23 mouse cellular contexts compared by ENCODE assay signal in genomic region chr7:68061434-68061833, GRCm38 (mm10).
DNase-seq lines count a peak whose midpoint lies in the region; ATAC-seq and TF ChIP-seq lines count a peak whose summit lies in the region.
"Had no signal": no experiment of that assay in that cellular context is flagged by ENCODE, and none has a peak within 500 bp of the region (broad histone marks: within the 10 kb centered on the region; RNA-seq: fewer than 3 reads in every experiment).

No protein-coding gene starts in this region.

- H3K27me3 ChIP-seq in limb, embryonic 13.5 days, result no peaks in the 10 kb centered on the region
- no peaks in the 10 kb centered on the region for H3K27me3 ChIP-seq in limb, embryonic 10.5 days (ENCODE audit: low read depth, poor library complexity, severe bottlenecking)
- H3K27me3 ChIP-seq in testis, adult 2 months (ENCODE audit: control insufficient read depth, insufficient read depth, low read length), result no peaks in the 10 kb centered on the region
- H3K27me3 ChIP-seq in embryonic facial prominence, embryonic 15.5 days, result no peaks in the 10 kb centered on the region
- no peaks in the 10 kb centered on the region for H3K27me3 ChIP-seq in stomach, embryonic 14.5 days (ENCODE audit: control insufficient read depth, insufficient read depth, low read length)
- H3K27me3 ChIP-seq: heart, embryonic 15.5 days; midbrain, embryonic 13.5 days had no signal

- 70% methylated on average over 9 of the region's 9 CpGs for WGBS in limb, embryonic 13.5 days
- 85% methylated on average over 9 of the region's 9 CpGs for WGBS in limb, embryonic 10.5 days
- 56% methylated on average over 9 of the region's 9 CpGs for WGBS in embryonic facial prominence, embryonic 15.5 days
- WGBS in stomach, embryonic 14.5 days, result 62% methylated on average over 9 of the region's 9 CpGs

- H3K4me3 ChIP-seq in limb, embryonic 13.5 days, result no peak overlapping the region
- H3K4me3 ChIP-seq in limb, embryonic 10.5 days, result no peak overlapping the region
- H3K4me3 ChIP-seq in testis, adult 2 months (ENCODE audit: control insufficient read depth, low read depth, low read length), result no peak overlapping the region
- no peak overlapping the region for H3K4me3 ChIP-seq in embryonic facial prominence, embryonic 15.5 days (replicated peaks)
- H3K4me3 ChIP-seq in stomach, embryonic 14.5 days (ENCODE audit: low read depth, low read length), result no peak overlapping the region
- H3K4me3 ChIP-seq: erythroblast, embryonic 14.5 days; heart, embryonic 10.5 days; heart, embryonic 15.5 days; midbrain, embryonic 13.5 days had no signal

- H3K36me3 ChIP-seq in limb, embryonic 13.5 days, result no peaks in the 10 kb centered on the region
- peaks cover 10% of the 10 kb centered on the region for H3K36me3 ChIP-seq in limb, embryonic 10.5 days
- H3K36me3 ChIP-seq in testis, adult 2 months (ENCODE audit: control insufficient read depth, insufficient read depth, low read length), result no peaks in the 10 kb centered on the region
- no peaks in the 10 kb centered on the region for H3K36me3 ChIP-seq in embryonic facial prominence, embryonic 15.5 days
- H3K36me3 ChIP-seq in stomach, embryonic 14.5 days (ENCODE audit: control insufficient read depth, insufficient read depth, low read length), result no peaks in the 10 kb centered on the region
- H3K36me3 ChIP-seq: heart, embryonic 10.5 days; heart, embryonic 15.5 days; midbrain, embryonic 13.5 days had no signal

- peak overlapping the region; percentile 10; the same call in 1 of the 2 replicates for H3K27ac ChIP-seq in limb, embryonic 13.5 days
- no peak overlapping the region for H3K27ac ChIP-seq in limb, embryonic 10.5 days
- H3K27ac ChIP-seq in testis, adult 2 months (ENCODE audit: control insufficient read depth, insufficient read depth, low read depth, low read length), result no peak overlapping the region; the same call in 1 of the 2 replicates
- peak overlapping the region; percentile 77; the same call in 1 of the 2 replicates for H3K27ac ChIP-seq in embryonic facial prominence, embryonic 15.5 days (replicated peaks)
- peak overlapping the region; percentile 30; the same call in 1 of the 2 replicates for H3K27ac ChIP-seq in stomach, embryonic 14.5 days (ENCODE audit: low read length)
- H3K27ac ChIP-seq: heart, embryonic 10.5 days; heart, embryonic 15.5 days; macrophage; midbrain, embryonic 13.5 days had no signal

- no peak for TF ChIP-seq CTCF in testis, adult 2 months (IDR thresholded peaks at IDR 0.05; ENCODE audit: control insufficient read depth, insufficient read depth, insufficient replicate concordance, low read depth, low read length)

- H3K9ac ChIP-seq in limb, embryonic 13.5 days, result no peak overlapping the region
- H3K9ac ChIP-seq in embryonic facial prominence, embryonic 15.5 days, result no peak overlapping the region
- H3K9ac ChIP-seq in stomach, embryonic 14.5 days (replicated peaks; ENCODE audit: low read depth, low read length), result no peak overlapping the region
- H3K9ac ChIP-seq: heart, embryonic 15.5 days; midbrain, embryonic 13.5 days had no signal

- peak; percentile 25; the same call in 1 of the 2 replicates for TF ChIP-seq POLR2A in testis, adult 2 months (IDR thresholded peaks at IDR 0.05; ENCODE audit: control insufficient read depth, low read depth, low read length)

- H3K4me2 ChIP-seq in limb, embryonic 13.5 days (replicated peaks), result no peak overlapping the region
- H3K4me2 ChIP-seq in embryonic facial prominence, embryonic 15.5 days (replicated peaks), result 0 out of 2 replicates have a peak overlapping the region, but pooled peaks have one; percentile 2
- H3K4me2 ChIP-seq in stomach, embryonic 14.5 days (replicated peaks; ENCODE audit: low read depth, low read length), result no peak overlapping the region
- H3K4me2 ChIP-seq: heart, embryonic 15.5 days; liver, embryonic 11.5 days; midbrain, embryonic 13.5 days had no signal

- no peak for DNase-seq in limb, embryonic 10.5 days (ENCODE audit: low spot score)
- DNase-seq in testis, postnatal 14 days (ENCODE audit: low spot score), result no peak
- DNase-seq in adrenal gland, postnatal 10 days, result no peak
- DNase-seq: adrenal gland, postnatal 36 days; B cell, adult 2 months; cerebellum, adult 2 months; cerebellum, postnatal 25 days; gastrocnemius, postnatal 10 days; kidney, adult 9 months; kidney, postnatal 14 days; layer of hippocampus, adult 9-11 months had no signal

- peaks cover 70% of the 10 kb centered on the region for H3K4me1 ChIP-seq in limb, embryonic 13.5 days
- H3K4me1 ChIP-seq in limb, embryonic 10.5 days, result peaks cover 39% of the 10 kb centered on the region
- peaks cover 5% of the 10 kb centered on the region; the same call in 1 of the 2 replicates for H3K4me1 ChIP-seq in testis, adult 2 months (ENCODE audit: control insufficient read depth, insufficient read depth, low read length)
- H3K4me1 ChIP-seq in embryonic facial prominence, embryonic 15.5 days, result peaks cover 52% of the 10 kb centered on the region
- H3K4me1 ChIP-seq in stomach, embryonic 14.5 days (ENCODE audit: control insufficient read depth, insufficient read depth, low read length), result peaks cover 30% of the 10 kb centered on the region; the same call in 1 of the 2 replicates

- ATAC-seq in limb, embryonic 13.5 days (ENCODE audit: low FRiP score, low read depth), result no peak
- ATAC-seq in embryonic facial prominence, embryonic 15.5 days (ENCODE audit: insufficient number of reproducible peaks, low FRiP score, low TSS enrichment, low read depth), result no peak
- ATAC-seq in stomach, embryonic 14.5 days (ENCODE audit: insufficient number of reproducible peaks, insufficient read depth, low FRiP score, low read depth), result no peak; the same call in 1 of the 2 replicates
- ATAC-seq in cerebellum, adult (ENCODE audit: insufficient number of reproducible peaks, low FRiP score, low TSS enrichment), result no peak
- ATAC-seq: hindbrain, embryonic 16.5 days; midbrain, embryonic 13.5 days had no signal

- no peaks in the 10 kb centered on the region for H3K9me3 ChIP-seq in limb, embryonic 13.5 days
- no peaks in the 10 kb centered on the region for H3K9me3 ChIP-seq in limb, embryonic 10.5 days (replicated peaks)
- H3K9me3 ChIP-seq in embryonic facial prominence, embryonic 15.5 days (replicated peaks), result no peaks in the 10 kb centered on the region
- no peaks in the 10 kb centered on the region for H3K9me3 ChIP-seq in stomach, embryonic 14.5 days (ENCODE audit: control insufficient read depth, low read depth, low read length)
- H3K9me3 ChIP-seq: heart, embryonic 10.5 days; heart, embryonic 15.5 days; midbrain, embryonic 13.5 days had no signal

Comparison
In these comparisons a context has a peak if more than half of its experiments do, and no peak if none do; other contexts are left out.
1. H3K27ac ChIP-seq: peak in limb, embryonic 13.5 days (single experiment), embryonic facial prominence, embryonic 15.5 days (single experiment) and stomach, embryonic 14.5 days (single experiment); none in limb, embryonic 10.5 days (single experiment) and testis, adult 2 months (single experiment).